Mouse (Mus musculus) liver, embryonic 14.5 days (tissue): ENCODE measurements around the gene Nrxn3. TPM values are rescaled to one million over a fixed set of nuclear protein-coding genes. Genes with fewer than 3 reads are reported as not detected.

Experiments used
- ATAC-seq: fragments of 200-750 bp; cut with Nextera tagmentation; 2 replicates; pipeline ENCODE4 v1.8.0; 2017; ENCODE audit warnings: moderate number of reproducible peaks, mild to moderate bottlenecking, moderate library complexity; ENCODE audit not compliant: insufficient read depth
- DNase-seq, 3 experiments: peaks; one replicate each; pipeline ENCODE4 v3.0.0-alpha.2; 2012 to 2013; ENCODE audit warnings: low read depth in 3 of 3, low spot score in 3 of 3
- H3K27ac ChIP-seq: fragments of 300-500 bp; sonication (generic); 2 replicates; pipeline ENCODE4 v1.5.1; 2014; ENCODE audit warnings: moderate library complexity, mild to moderate bottlenecking, control low read depth, inconsistent platforms
- H3K27me3 ChIP-seq: fragments of 300-500 bp; sonication (generic); 2 replicates; pipeline ENCODE4 v1.6.1; 2014; ENCODE audit warnings: mild to moderate bottlenecking, low read length, moderate library complexity; ENCODE audit not compliant: control insufficient read depth, insufficient read depth
- H3K36me3 ChIP-seq: fragments of 300-500 bp; sonication (generic); replicated peaks from 2 replicates; pipeline ENCODE4 v1.6.1; 2014; ENCODE audit warnings: low read depth; ENCODE audit not compliant: control insufficient read depth, insufficient read depth
- H3K4me1 ChIP-seq, 2 experiments: fragments of 200-500 bp in 1 of 2; fragments of 300-500 bp in 1 of 2; sonication (generic) in 1 of 2; replicated peaks; 2 replicates each; pipeline ENCODE4 v1.6.1; 2012 to 2014; ENCODE audit warnings: antibody characterized with exemption in 1 of 2, inconsistent platforms in 1 of 2, low read length in 1 of 2; ENCODE audit not compliant: control insufficient read depth in 2 of 2, insufficient read depth in 2 of 2
- H3K4me2 ChIP-seq: fragments of 300-500 bp; sonication (generic); 2 replicates; pipeline ENCODE4 v1.6.1; 2014; ENCODE audit warnings: low read depth, mild to moderate bottlenecking, control low read depth, moderate library complexity
- H3K4me3 ChIP-seq, 2 experiments: fragments of 200-500 bp in 1 of 2; fragments of 300-500 bp in 1 of 2; sonication (generic) in 1 of 2; 2 replicates each; pipeline ENCODE4 v1.5.1; 2012 to 2014; ENCODE audit warnings: low read depth in 2 of 2, low read length in 2 of 2, mild to moderate bottlenecking in 2 of 2, control low read depth in 1 of 2, inconsistent platforms in 1 of 2, moderate library complexity in 1 of 2; ENCODE audit not compliant: insufficient read depth in 1 of 2
- H3K9ac ChIP-seq: fragments of 300-500 bp; sonication (generic); replicated peaks from 2 replicates; pipeline ENCODE4 v1.6.1; 2014; ENCODE audit warnings: mild to moderate bottlenecking, control low read depth, moderate library complexity
- H3K9me3 ChIP-seq: fragments of 300-500 bp; sonication (generic); 2 replicates; pipeline ENCODE4 v1.6.1; 2016; ENCODE audit warnings: low read length, mixed read lengths; ENCODE audit not compliant: control insufficient read depth
- CTCF ChIP-seq: IDR thresholded peaks from 2 replicates; pipeline ENCODE4 v1.5.1; 2016; ENCODE audit warnings: antibody characterized with exemption, low read depth, control low read depth
- EP300 ChIP-seq: IDR thresholded peaks from 2 replicates; pipeline ENCODE4 v1.6.1; 2016; ENCODE audit warnings: antibody characterized with exemption, low read depth
- WGBS: fragments of 180-500 bp; shearing (Covaris S2); extraction: QIAGEN DNeasy Blood & Tissue Kit; methylation state at CpG from one replicate; pipeline ENCODE4 v1.1.7; 2014; ENCODE audit not compliant: insufficient replicate concordance; 5-methylcytosine and 5-hydroxymethylcytosine counted together
- polyA plus RNA-seq, 2 experiments: library from polyadenylated mRNA; depleted of rRNA in 1 of 2; stranded (reverse) in 1 of 2; unstranded in 1 of 2; fragments of >200 nt; fragmentation: Nextera tagmentation in 1 of 2; extraction: Ambion mirVana in 1 of 2; gene quantifications; 2 replicates each; pipeline versions ENCODE4 v1.2.1 to v1.2.3; 2012 to 2014

The Nrxn3 gene
- polyA plus RNA-seq, 2 experiments = 0.12 to 0.38 TPM

- Histone ChIP-seq H3K27me3 (no peaks in the 10 kb centered on the region), H3K4me2 (no peak overlapping the region), H3K9me3 (no peaks in the 10 kb centered on the region), H3K4me1 (no peaks in the 10 kb centered on the region), H3K27ac (no peak overlapping the region), H3K36me3 (no peaks in the 10 kb centered on the region), H3K4me3 (no peak overlapping the region), H3K9ac (no peak overlapping the region)
- no peak for TF ChIP-seq EP300
- TF ChIP-seq CTCF = no peak
- no peak for DNase-seq
- no peak for ATAC-seq
- WGBS = 59% methylated on average over 5 of the region's 5 CpGs
Measured at GRCm38 (mm10) chr12:89977479-89977878, 1254.8 kb downstream of the Nrxn3 start.

- no peaks in the 10 kb centered on the region for H3K4me1 ChIP-seq
- ATAC-seq = no peak
- H3K9me3 ChIP-seq = no peaks in the 10 kb centered on the region
- H3K9ac ChIP-seq = no peak overlapping the region
- H3K36me3 ChIP-seq = no peaks in the 10 kb centered on the region
- no peaks in the 10 kb centered on the region for H3K27me3 ChIP-seq
- TF ChIP-seq EP300 = no peak
- no peak for TF ChIP-seq CTCF
- no peak for DNase-seq
- no peak overlapping the region for H3K27ac ChIP-seq
- no peak overlapping the region for H3K4me2 ChIP-seq
- WGBS = 74% methylated on average over 1 of the region's 1 CpGs
- H3K4me3 ChIP-seq = no peak overlapping the region
Measured at GRCm38 (mm10) chr12:89979190-89979589, 1256.5 kb downstream of the Nrxn3 start.

GRCm38 (mm10) chr12:89982445-89982844 is 1259.8 kb downstream of the Nrxn3 start:
- Histone ChIP-seq H3K4me3 (no peak overlapping the region), H3K27ac (no peak overlapping the region), H3K4me1 (no peaks in the 10 kb centered on the region), H3K4me2 (no peak overlapping the region), H3K27me3 (no peaks in the 10 kb centered on the region), H3K9me3 (no peaks in the 10 kb centered on the region), H3K36me3 (no peaks in the 10 kb centered on the region), H3K9ac (no peak overlapping the region)
- TF ChIP-seq CTCF (no peak), EP300 (no peak)
- DNase-seq (no peak), ATAC-seq (no peak)
- WGBS = 63% methylated on average over 5 of the region's 5 CpGs

- H3K36me3 ChIP-seq = no peaks in the 10 kb centered on the region
- no peak for ATAC-seq
- H3K27ac ChIP-seq = no peak overlapping the region
- H3K27me3 ChIP-seq = no peaks in the 10 kb centered on the region
- no peak overlapping the region for H3K9ac ChIP-seq
- no peak overlapping the region for H3K4me2 ChIP-seq
- H3K4me3 ChIP-seq = no peak overlapping the region
- no peaks in the 10 kb centered on the region for H3K9me3 ChIP-seq
- DNase-seq = no peak
- H3K4me1 ChIP-seq = no peaks in the 10 kb centered on the region
- TF ChIP-seq EP300 (no peak), CTCF (no peak)
Measured at GRCm38 (mm10) chr12:89983399-89983798, 1260.7 kb downstream of the Nrxn3 start.

GRCm38 (mm10) chr12:89986219-89986618 is 1263.5 kb downstream of the Nrxn3 start:
- H3K4me2 ChIP-seq = no peak overlapping the region
- TF ChIP-seq EP300 (no peak), CTCF (no peak)
- no peak for ATAC-seq
- no peaks in the 10 kb centered on the region for H3K36me3 ChIP-seq
- H3K9ac ChIP-seq = no peak overlapping the region
- no peaks in the 10 kb centered on the region for H3K9me3 ChIP-seq
- 59% methylated on average over 6 of the region's 6 CpGs for WGBS
- no peaks in the 10 kb centered on the region for H3K27me3 ChIP-seq
- no peak overlapping the region for H3K4me3 ChIP-seq
- H3K27ac ChIP-seq = no peak overlapping the region
- DNase-seq = no peak
- no peaks in the 10 kb centered on the region for H3K4me1 ChIP-seq

- no peak for DNase-seq
Measured at GRCm38 (mm10) chr12:89993273-89993672, 1270.6 kb downstream of the Nrxn3 start.

More at GRCm38 (mm10) chr12:89993273-89993672, 1270.6 kb downstream of the Nrxn3 start:
- WGBS = 53% methylated on average over 5 of the region's 5 CpGs
- no peak for ATAC-seq
- no peak for TF ChIP-seq EP300
- TF ChIP-seq CTCF = no peak
- Histone ChIP-seq H3K4me2 (no peak overlapping the region), H3K27me3 (no peaks in the 10 kb centered on the region), H3K4me3 (no peak overlapping the region), H3K36me3 (no peaks in the 10 kb centered on the region), H3K27ac (no peak overlapping the region), H3K9ac (no peak overlapping the region), H3K9me3 (no peaks in the 10 kb centered on the region), H3K4me1 (no peaks in the 10 kb centered on the region)
